In genomic region chr16:34343968-34344367, GRCm38 (mm10) we compare ENCODE assay signal across 9 mouse cellular contexts.
DNase-seq lines count a peak whose midpoint lies in the region; ATAC-seq and TF ChIP-seq lines count a peak whose summit lies in the region.
"Had no signal": no experiment of that assay in that cellular context is flagged by ENCODE, and none has a peak within 500 bp of the region (broad histone marks: within the 10 kb centered on the region; RNA-seq: fewer than 3 reads in every experiment).

No protein-coding gene starts in this region.

- no peaks in the 10 kb centered on the region for H3K9me3 ChIP-seq in hindbrain, embryonic 13.5 days
- no peaks in the 10 kb centered on the region for H3K9me3 ChIP-seq in lung, postnatal 0 days (ENCODE audit: low read length)
- H3K9me3 ChIP-seq: neural tube, embryonic 13.5 days had no signal

- H3K4me1 ChIP-seq in cortical plate, adult 2 months (ENCODE audit: control insufficient read depth, insufficient read depth, low read length): peaks cover 25% of the 10 kb centered on the region
- H3K4me1 ChIP-seq in hindbrain, embryonic 13.5 days (replicated peaks): peaks cover 29% of the 10 kb centered on the region
- no peaks in the 10 kb centered on the region for H3K4me1 ChIP-seq in lung, postnatal 0 days (ENCODE audit: insufficient read depth, low read depth, low read length)

- no peak for TF ChIP-seq POLR2A in cortical plate, adult 2 months (IDR thresholded peaks at IDR 0.05; ENCODE audit: extremely low read depth, insufficient read depth, low read length)

- no peak overlapping the region for H3K9ac ChIP-seq in hindbrain, embryonic 13.5 days
- no peak overlapping the region for H3K9ac ChIP-seq in lung, postnatal 0 days (replicated peaks; ENCODE audit: low read depth)
- H3K9ac ChIP-seq: neural tube, embryonic 13.5 days had no signal

- H3K36me3 ChIP-seq in hindbrain, embryonic 13.5 days: no peaks in the 10 kb centered on the region
- H3K36me3 ChIP-seq in lung, postnatal 0 days (ENCODE audit: insufficient read depth, low read length): no peaks in the 10 kb centered on the region
- H3K36me3 ChIP-seq: neural tube, embryonic 13.5 days had no signal

- DNase-seq in left cerebral cortex, adult 18-20 months (ENCODE audit: low spot score in 2 of 2): peak; percentile 53 to 65
- DNase-seq in left cerebral cortex, adult 11 months (ENCODE audit: low spot score): no peak
- peak; percentile 77 for DNase-seq in NIH3T3 (ENCODE audit: low read depth)
- DNase-seq in lung, postnatal 0 days (ENCODE audit: low spot score): peak; percentile 82
- no peak for DNase-seq in spleen, postnatal 36 days (ENCODE audit: low spot score in 2 of 2)

- ATAC-seq in hindbrain, embryonic 13.5 days (ENCODE audit: low FRiP score): peak; percentile 49; the same call in 1 of the 2 replicates
- peak; percentile 69 for ATAC-seq in lung, postnatal 0 days
- no peak for ATAC-seq in activated CD4-positive, CD25-positive, alpha-beta regulatory T cell, adult 4 months

- peak; percentile 86 for TF ChIP-seq CTCF in cortical plate, adult 2 months (IDR thresholded peaks at IDR 0.05; ENCODE audit: extremely low read depth, insufficient read depth, low read length)
- TF ChIP-seq CTCF in lung, postnatal 0 days (IDR thresholded peaks at IDR 0.05): peak; percentile 92

- 45% methylated on average over 1 of the region's 1 CpGs for WGBS in hindbrain, embryonic 13.5 days
- 32% methylated on average over 1 of the region's 1 CpGs for WGBS in lung, postnatal 0 days

- no peak overlapping the region for H3K27ac ChIP-seq in cortical plate, adult 2 months (ENCODE audit: insufficient read depth, low read length)
- H3K27ac ChIP-seq in hindbrain, embryonic 13.5 days: no peak overlapping the region
- H3K27ac ChIP-seq in lung, postnatal 0 days (ENCODE audit: low read length): no peak overlapping the region
- H3K27ac ChIP-seq: neural tube, embryonic 13.5 days had no signal

- no peaks in the 10 kb centered on the region for H3K27me3 ChIP-seq in hindbrain, embryonic 13.5 days
- H3K27me3 ChIP-seq in lung, postnatal 0 days (replicated peaks; ENCODE audit: insufficient read depth, low read length): no peaks in the 10 kb centered on the region
- H3K27me3 ChIP-seq: neural tube, embryonic 13.5 days had no signal

- no peak for TF ChIP-seq EP300 in lung, postnatal 0 days (IDR thresholded peaks at IDR 0.05)

- H3K4me2 ChIP-seq in hindbrain, embryonic 13.5 days: no peak overlapping the region
- no peak overlapping the region for H3K4me2 ChIP-seq in lung, postnatal 0 days (replicated peaks; ENCODE audit: low read depth, low read length)
- H3K4me2 ChIP-seq: neural tube, embryonic 13.5 days had no signal

- H3K4me3 ChIP-seq in cortical plate, adult 2 months (ENCODE audit: insufficient read depth, low read length): no peak overlapping the region
- no peak overlapping the region for H3K4me3 ChIP-seq in hindbrain, embryonic 13.5 days
- no peak overlapping the region for H3K4me3 ChIP-seq in lung, postnatal 0 days (ENCODE audit: low read depth, low read length)
- H3K4me3 ChIP-seq: neural tube, embryonic 13.5 days had no signal

Comparison
In these comparisons a context has a peak if more than half of its experiments do, and no peak if none do; other contexts are left out.
1. DNase-seq: peak in left cerebral cortex, adult 18-20 months (2 of 2), NIH3T3 (single experiment) and lung, postnatal 0 days (single experiment); none in left cerebral cortex, adult 11 months (single experiment) and spleen, postnatal 36 days (0 of 2).